Mouse (Mus musculus) hindbrain, embryonic 16.5 days (tissue): ENCODE measurements around the gene Nrg4. TPM values are rescaled to one million over a fixed set of nuclear protein-coding genes. Genes with fewer than 3 reads are reported as not detected.

Source experiments
- ATAC-seq: fragments of 200-750 bp; cut with Nextera tagmentation; 2 replicates; pipeline ENCODE4 v1.8.0; 2017; ENCODE audit warnings: moderate TSS enrichment, moderate library complexity
- H3K27ac ChIP-seq: fragments of 300-500 bp; sonication (generic); 2 replicates; pipeline ENCODE4 v1.5.1; 2014; ENCODE audit warnings: low read depth, mild to moderate bottlenecking, control low read depth, low read length, moderate library complexity
- H3K27me3 ChIP-seq: fragments of 300-500 bp; sonication (generic); replicated peaks from 2 replicates; pipeline ENCODE4 v1.6.1; 2014; ENCODE audit warnings: low read length; ENCODE audit not compliant: control insufficient read depth, insufficient read depth
- H3K36me3 ChIP-seq: fragments of 300-500 bp; sonication (generic); 2 replicates; pipeline ENCODE4 v1.6.1; 2014; ENCODE audit warnings: mild to moderate bottlenecking, low read length, moderate library complexity, mixed read lengths; ENCODE audit not compliant: control insufficient read depth, insufficient read depth
- H3K4me1 ChIP-seq: fragments of 300-500 bp; sonication (generic); 2 replicates; pipeline ENCODE4 v1.6.1; 2014; ENCODE audit warnings: low read depth, low read length; ENCODE audit not compliant: control insufficient read depth, insufficient read depth
- H3K4me2 ChIP-seq: fragments of 300-500 bp; sonication (generic); 2 replicates; pipeline ENCODE4 v1.6.1; 2014; ENCODE audit warnings: mild to moderate bottlenecking, low read length, control low read depth, moderate library complexity
- H3K4me3 ChIP-seq: fragments of 300-500 bp; sonication (generic); 2 replicates; pipeline ENCODE4 v1.5.1; 2014; ENCODE audit warnings: mild to moderate bottlenecking, low read length, control low read depth, moderate library complexity
- H3K9ac ChIP-seq: fragments of 300-500 bp; sonication (generic); 2 replicates; pipeline ENCODE4 v1.6.1; 2014; ENCODE audit warnings: low read depth, mild to moderate bottlenecking, control low read depth, low read length, moderate library complexity
- H3K9me3 ChIP-seq: fragments of 300-500 bp; sonication (generic); 2 replicates; pipeline ENCODE4 v1.6.1; 2014; ENCODE audit warnings: mild to moderate bottlenecking, low read length, moderate library complexity; ENCODE audit not compliant: control insufficient read depth
- WGBS: fragments of 180-500 bp; shearing (Covaris S2); extraction: QIAGEN DNeasy Blood & Tissue Kit; methylation state at CpG from one replicate; pipeline ENCODE4 v1.1.7; 2014; 5-methylcytosine and 5-hydroxymethylcytosine counted together
- polyA plus RNA-seq: library from polyadenylated mRNA; unstranded; fragments of >200 nt; fragmentation: Nextera tagmentation; extraction: Ambion mirVana; gene quantifications from 2 replicates; pipeline ENCODE4 v1.2.1, GENCODE M21; 2015

Nrg4 gene
- polyA plus RNA-seq, 1 experiment from 2014 or later: 1.7 TPM

DNA sequence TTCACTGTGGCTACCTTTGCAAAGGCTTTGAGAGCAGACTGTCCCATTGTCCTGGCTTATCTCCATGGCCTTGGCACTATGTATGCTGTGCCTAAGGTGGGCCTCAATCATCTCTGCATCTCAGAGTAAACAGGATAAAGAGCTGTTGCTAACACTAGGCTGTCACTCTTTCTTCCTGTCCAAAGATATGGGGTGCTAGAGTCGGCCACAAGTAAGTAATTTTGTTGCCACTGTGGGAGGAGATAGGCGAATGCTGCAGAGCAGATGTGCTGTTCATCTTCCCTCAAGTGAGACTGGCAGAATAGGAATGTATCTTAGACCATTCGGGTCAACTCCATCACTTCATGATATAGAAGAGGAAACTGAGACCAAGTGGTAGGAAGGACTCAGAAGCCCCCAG, 28.0 kb upstream of the Nrg4 start:
- no peaks in the 10 kb centered on the region for H3K27me3 ChIP-seq
- no peak overlapping the region for H3K27ac ChIP-seq
- WGBS: 61% methylated on average over 3 of the region's 3 CpGs
- no peaks in the 10 kb centered on the region for H3K36me3 ChIP-seq
- no peak for ATAC-seq
- no peak overlapping the region for H3K4me3 ChIP-seq
- H3K4me2 ChIP-seq: no peak overlapping the region
- H3K4me1 ChIP-seq: no peaks in the 10 kb centered on the region
- no peaks in the 10 kb centered on the region for H3K9me3 ChIP-seq
- no peak overlapping the region for H3K9ac ChIP-seq

DNA sequence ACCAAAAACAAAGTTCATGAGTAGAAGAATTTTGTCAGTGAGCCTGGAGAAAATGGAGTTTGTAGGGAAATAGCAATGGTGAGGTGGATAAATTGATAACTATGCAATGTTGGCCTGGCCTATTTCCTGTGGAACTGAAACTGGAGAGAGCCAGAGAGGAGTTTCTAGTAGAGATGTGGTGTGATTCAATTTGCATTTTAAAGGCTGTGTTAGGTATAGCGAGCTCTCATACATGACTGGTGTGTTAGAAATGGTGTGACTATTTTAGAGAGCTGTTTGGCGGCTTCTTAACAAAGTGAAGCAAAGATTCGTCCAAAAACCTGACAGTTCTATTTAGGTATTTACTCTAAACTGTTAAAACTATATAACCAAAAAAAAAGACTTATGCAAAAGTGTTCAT, 22.0 kb upstream of the Nrg4 start:
- Histone ChIP-seq H3K9me3 (no peaks in the 10 kb centered on the region), H3K4me3 (no peak overlapping the region), H3K27ac (no peak overlapping the region), H3K36me3 (no peaks in the 10 kb centered on the region), H3K27me3 (no peaks in the 10 kb centered on the region), H3K4me1 (no peaks in the 10 kb centered on the region), H3K9ac (no peak overlapping the region), H3K4me2 (no peak overlapping the region)
- WGBS: 76% methylated on average over 3 of the region's 3 CpGs
- no peak for ATAC-seq

DNA sequence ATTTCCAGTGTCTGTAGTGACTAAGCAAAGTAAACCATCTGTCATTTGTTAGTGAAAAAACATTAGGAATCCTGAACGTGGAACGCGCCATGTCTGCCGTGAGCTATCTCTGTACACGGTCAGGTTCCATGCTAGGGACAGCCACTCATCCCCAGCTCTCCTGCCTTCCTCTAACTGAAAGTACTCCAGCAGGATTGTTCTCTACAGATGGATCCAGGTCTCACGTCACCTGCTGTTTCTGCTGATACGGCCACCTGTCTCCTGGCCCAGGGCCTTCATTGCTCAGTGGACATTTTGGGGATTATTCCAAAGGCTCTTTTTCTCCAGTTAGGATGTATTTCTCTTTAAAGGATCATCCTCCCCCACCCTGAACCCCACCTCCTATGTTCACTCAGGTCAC, 18.7 kb upstream of the Nrg4 start:
- no peak overlapping the region for H3K4me3 ChIP-seq
- no peaks in the 10 kb centered on the region for H3K9me3 ChIP-seq
- H3K27ac ChIP-seq: no peak overlapping the region
- H3K36me3 ChIP-seq: no peaks in the 10 kb centered on the region
- no peaks in the 10 kb centered on the region for H3K27me3 ChIP-seq
- H3K4me2 ChIP-seq: no peak overlapping the region
- H3K4me1 ChIP-seq: no peaks in the 10 kb centered on the region
- ATAC-seq: no peak
- 95% methylated on average over 7 of the region's 7 CpGs for WGBS
- no peak overlapping the region for H3K9ac ChIP-seq

DNA sequence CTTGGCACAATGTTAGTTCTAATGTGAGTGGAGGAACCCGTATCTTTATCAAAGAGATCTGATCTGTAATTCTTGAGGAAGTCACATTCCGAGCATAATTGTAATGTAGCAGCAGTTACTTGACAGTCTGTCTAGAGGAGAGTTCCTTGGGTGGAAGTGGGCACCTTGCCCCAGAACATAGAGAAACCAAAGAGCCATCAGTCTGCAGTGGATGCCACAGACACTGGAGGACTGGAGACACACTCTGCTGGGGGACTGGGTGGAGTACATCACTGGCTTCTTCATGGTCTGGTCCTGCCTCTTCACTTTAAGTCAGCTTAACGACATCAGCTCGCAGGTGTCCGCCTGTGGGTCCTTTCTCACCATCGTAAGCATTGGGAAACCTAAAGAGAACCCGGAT, 17.5 kb upstream of the Nrg4 start:
- no peaks in the 10 kb centered on the region for H3K9me3 ChIP-seq
- no peak overlapping the region for H3K9ac ChIP-seq
- H3K4me3 ChIP-seq: no peak overlapping the region
- ATAC-seq: no peak
- no peak overlapping the region for H3K4me2 ChIP-seq
- 88% methylated on average over 7 of the region's 7 CpGs for WGBS
- H3K36me3 ChIP-seq: no peaks in the 10 kb centered on the region
- no peaks in the 10 kb centered on the region for H3K27me3 ChIP-seq
- no peaks in the 10 kb centered on the region for H3K4me1 ChIP-seq
- no peak overlapping the region for H3K27ac ChIP-seq

DNA sequence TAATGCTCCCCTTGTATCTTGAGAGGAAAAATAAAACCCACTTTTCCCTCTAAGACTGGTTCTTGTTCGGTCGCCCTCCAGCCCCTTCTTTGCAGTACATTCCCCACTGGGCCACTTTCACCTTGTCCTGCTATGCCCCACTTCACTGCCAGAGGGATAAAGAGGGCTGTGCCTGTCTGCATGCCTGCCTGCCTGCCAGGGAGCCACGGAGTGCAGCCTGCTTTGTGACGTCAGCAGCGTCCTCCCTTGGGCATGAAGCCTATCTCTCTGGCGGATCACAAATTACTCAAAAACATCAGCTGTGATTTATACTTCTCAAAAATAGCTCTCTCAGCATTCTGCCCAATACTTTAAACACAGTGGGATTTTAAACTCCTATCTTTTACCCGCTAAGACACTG, 6.3 kb upstream of the Nrg4 start:
- Histone ChIP-seq H3K9ac (peak overlapping the region; percentile 16; the same call in 1 of the 2 replicates), H3K4me1 (peaks cover 11% of the 10 kb centered on the region), H3K4me2 (peak overlapping the region; percentile 4), H3K9me3 (no peaks in the 10 kb centered on the region), H3K36me3 (no peaks in the 10 kb centered on the region), H3K27me3 (0 out of 2 replicates have a peak, but pooled peaks cover 2% of the 10 kb centered on the region), H3K27ac (no peak overlapping the region), H3K4me3 (no peak overlapping the region)
- no peak for ATAC-seq
- 23% methylated on average over 7 of the region's 7 CpGs for WGBS

DNA sequence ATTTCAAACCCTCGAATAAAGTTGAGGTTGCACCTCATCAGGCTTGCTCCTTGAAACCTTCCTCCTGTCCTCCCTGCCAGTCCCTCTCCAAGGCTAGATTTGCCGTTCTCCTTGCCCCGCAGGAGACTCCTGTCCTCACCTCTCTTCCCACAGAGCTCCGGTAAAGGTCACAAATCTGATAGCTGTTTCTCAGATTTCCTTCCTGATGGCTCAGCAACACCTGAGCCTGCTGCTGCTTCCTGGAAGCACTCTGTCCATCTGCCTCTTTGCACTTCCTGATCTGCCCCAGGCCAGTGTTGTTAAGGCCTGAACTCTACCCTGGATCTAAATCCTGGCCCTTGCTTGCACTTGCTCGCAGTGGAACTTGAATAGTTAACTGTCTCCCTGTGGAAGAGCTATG, 5.8 kb upstream of the Nrg4 start:
- 0 out of 2 replicates have a peak, but pooled peaks cover 2% of the 10 kb centered on the region for H3K27me3 ChIP-seq
- no peak overlapping the region for H3K27ac ChIP-seq
- H3K4me3 ChIP-seq: no peak overlapping the region
- ATAC-seq: no peak
- H3K9ac ChIP-seq: peak overlapping the region; percentile 16; the same call in 1 of the 2 replicates
- no peaks in the 10 kb centered on the region for H3K36me3 ChIP-seq
- H3K9me3 ChIP-seq: no peaks in the 10 kb centered on the region
- H3K4me2 ChIP-seq: no peak overlapping the region; the same call in 1 of the 2 replicates
- H3K4me1 ChIP-seq: peaks cover 12% of the 10 kb centered on the region
- 43% methylated on average over 5 of the region's 5 CpGs for whole genome bisulfite sequencing

DNA sequence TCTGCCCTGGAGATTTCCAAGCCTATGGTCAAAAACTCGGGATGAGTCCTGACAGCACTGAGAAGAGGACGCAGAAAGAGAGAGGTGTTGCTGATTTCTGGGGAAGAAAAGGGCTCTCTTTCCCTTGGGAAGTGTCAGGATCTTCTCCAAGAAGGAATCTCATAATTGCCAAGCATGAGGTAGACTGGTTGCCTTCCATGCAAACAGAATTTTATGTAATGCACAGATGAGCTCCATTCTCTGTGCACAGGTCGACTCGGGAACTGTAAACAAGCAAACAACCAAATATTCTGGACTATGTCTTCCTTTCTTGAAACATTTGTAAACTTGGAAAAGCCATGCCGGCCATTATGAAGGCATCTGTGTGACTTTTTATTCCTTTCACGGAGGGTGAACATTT, 2.8 kb upstream of the Nrg4 start:
- peaks cover 19% of the 10 kb centered on the region for H3K4me1 ChIP-seq
- 83% methylated on average over 6 of the region's 6 CpGs for WGBS
- H3K27ac ChIP-seq: no peak overlapping the region
- no peak overlapping the region for H3K4me2 ChIP-seq
- H3K9me3 ChIP-seq: no peaks in the 10 kb centered on the region
- ATAC-seq: no peak
- H3K36me3 ChIP-seq: no peaks in the 10 kb centered on the region
- no peak overlapping the region for H3K4me3 ChIP-seq
- H3K27me3 ChIP-seq: 0 out of 2 replicates have a peak, but pooled peaks cover 2% of the 10 kb centered on the region
- H3K9ac ChIP-seq: no peak overlapping the region

DNA sequence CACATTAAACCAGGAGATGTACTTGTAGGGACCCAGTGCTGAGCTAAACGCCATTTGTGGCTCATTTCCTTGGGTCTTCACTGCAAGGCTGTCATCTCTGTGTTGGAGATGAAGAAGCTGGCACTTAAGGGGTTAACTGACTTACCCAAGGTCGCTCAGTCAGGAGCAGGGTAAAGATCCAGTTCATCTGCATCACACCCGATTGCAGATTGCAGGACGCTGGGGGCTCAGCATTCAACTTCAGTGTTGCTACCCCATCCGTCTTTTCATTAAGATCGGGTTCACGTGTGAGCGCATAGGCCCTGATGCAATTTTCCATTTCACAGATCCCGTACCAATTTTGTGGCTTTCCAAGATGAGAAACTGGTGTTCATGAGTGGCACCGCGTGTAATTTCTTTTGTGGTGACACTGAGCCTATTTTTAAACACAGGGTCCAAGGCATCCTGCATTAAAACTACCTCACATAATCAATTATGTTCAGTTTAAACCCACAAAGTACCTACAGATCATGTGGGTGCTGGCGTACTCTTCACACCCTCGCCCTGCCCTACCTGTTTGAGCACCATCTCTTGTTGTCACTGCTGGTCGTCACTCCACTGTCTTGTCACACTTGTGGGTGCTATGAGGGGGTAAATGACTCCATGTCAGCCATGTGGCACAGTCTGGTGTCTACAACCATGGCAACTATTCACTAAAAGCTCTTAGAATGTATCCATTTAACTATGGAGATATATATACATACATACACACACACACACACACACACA, 1.7 kb upstream of the Nrg4 start:
- ATAC-seq: no peak
- WGBS: 25% methylated on average over 14 of the region's 14 CpGs
- Histone ChIP-seq H3K4me3 (peak overlapping the region; percentile 27), H3K9me3 (no peaks in the 10 kb centered on the region), H3K9ac (0 out of 2 replicates have a peak overlapping the region, but pooled peaks have one; percentile 14), H3K27ac (no peak overlapping the region), H3K36me3 (no peaks in the 10 kb centered on the region), H3K4me2 (peak overlapping the region; percentile 84), H3K4me1 (peaks cover 19% of the 10 kb centered on the region), H3K27me3 (0 out of 2 replicates have a peak, but pooled peaks cover 2% of the 10 kb centered on the region)

DNA sequence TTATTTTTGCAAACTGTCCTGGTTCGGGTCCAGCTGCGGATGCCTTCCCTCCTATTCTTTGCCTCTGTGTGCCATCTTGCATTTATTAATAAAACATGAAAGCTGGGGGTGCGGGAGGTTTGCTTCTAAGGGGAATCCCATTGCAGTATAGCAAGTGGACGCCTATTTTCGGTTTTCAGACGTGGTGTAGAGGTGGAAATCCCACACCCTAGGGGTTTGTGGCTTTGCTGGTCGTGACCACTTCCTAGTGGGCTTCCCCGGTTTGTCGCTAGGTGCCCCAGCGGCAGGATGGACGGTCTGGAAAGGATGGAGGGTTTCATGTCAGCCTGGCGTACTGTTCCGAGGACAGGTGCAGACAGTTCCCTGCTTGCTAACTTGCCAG, 581 bp upstream of the Nrg4 start:
- Histone ChIP-seq H3K4me1 (peaks cover 11% of the 10 kb centered on the region), H3K9ac (peak overlapping the region; percentile 90), H3K9me3 (no peaks in the 10 kb centered on the region), H3K4me2 (peak overlapping the region; percentile 84), H3K4me3 (peak overlapping the region; percentile 85), H3K27ac (peak overlapping the region; percentile 72), H3K27me3 (0 out of 2 replicates have a peak, but pooled peaks cover 2% of the 10 kb centered on the region), H3K36me3 (no peaks in the 10 kb centered on the region)
- under 1% methylated on average over 13 of the region's 13 CpGs for WGBS
- ATAC-seq: 0 out of 2 replicates have a peak, but pooled peaks have one; percentile 7
